Mouse (Mus musculus) left cerebral cortex, adult 11 months (tissue): ENCODE results near the gene H2afy2.
A peak's percentile ranks its signal among the peaks of the same experiment; 100 is the strongest.

Experiments
- DNase-seq: peaks from one replicate; pipeline ENCODE4 v3.0.0; 2022; ENCODE audit warnings: low spot score

The H2afy2 gene

GRCm38 (mm10) chr10:61723271-61723670 lies 60.7 kb downstream of the H2afy2 start:
- DNase-seq = no peak

- no peak for DNase-seq
Measured at GRCm38 (mm10) chr10:61722215-61722614, 61.7 kb downstream of the H2afy2 start.

- DNase-seq = no peak
Measured at GRCm38 (mm10) chr10:61720331-61720730, 63.6 kb downstream of the H2afy2 start.

GRCm38 (mm10) chr10:61717406-61718296 lies 66.3 kb downstream of the H2afy2 start:
- no peak for DNase-seq

- DNase-seq = no peak
Measured at GRCm38 (mm10) chr10:61715996-61716864, 67.7 kb downstream of the H2afy2 start.

- no peak for DNase-seq
Measured at GRCm38 (mm10) chr10:61715462-61715837, 68.5 kb downstream of the H2afy2 start.

- DNase-seq = no peak
Measured at GRCm38 (mm10) chr10:61714771-61715461, 69.0 kb downstream of the H2afy2 start, which contains the start of gene Aifm2. Gene Aifm2 (plus strand): TSS chr10:61715263.

- DNase-seq = no peak
Measured at GRCm38 (mm10) chr10:61714146-61714545, 69.8 kb downstream of the H2afy2 start.

GRCm38 (mm10) chr10:61713601-61714000 lies 70.3 kb downstream of the H2afy2 start:
- no peak for DNase-seq

- DNase-seq = no peak
Measured at GRCm38 (mm10) chr10:61706412-61707375, 77.3 kb downstream of the H2afy2 start.

- no peak for DNase-seq
Measured at GRCm38 (mm10) chr10:61704663-61705062, 79.3 kb downstream of the H2afy2 start.

GRCm38 (mm10) chr10:61697028-61697427 lies 86.9 kb downstream of the H2afy2 start:
- no peak for DNase-seq

GRCm38 (mm10) chr10:61696560-61696823 lies 87.5 kb downstream of the H2afy2 start:
- no peak for DNase-seq

- DNase-seq = no peak
Measured at GRCm38 (mm10) chr10:61695703-61696559, 88.0 kb downstream of the H2afy2 start.

GRCm38 (mm10) chr10:61694870-61695670 lies 88.9 kb downstream of the H2afy2 start, which contains the start of gene Tysnd1:
Gene Tysnd1 (plus strand): TSS chr10:61695514.
- DNase-seq = peak; percentile 94

- DNase-seq = no peak
Measured at GRCm38 (mm10) chr10:61693563-61693962, 90.4 kb downstream of the H2afy2 start.

GRCm38 (mm10) chr10:61689405-61689804 lies 94.5 kb downstream of the H2afy2 start:
- DNase-seq = no peak
